Mouse (Mus musculus) embryonic facial prominence, embryonic 12.5 days (tissue): Measurements from ENCODE around the gene Dstyk. TPM values are rescaled to one million over a fixed set of nuclear protein-coding genes. Genes with fewer than 3 reads are reported as not detected.

Source experiments
- ATAC-seq: fragments of 200-750 bp; cut with Nextera tagmentation; 2 replicates; pipeline ENCODE4 v1.8.0; 2017; ENCODE audit not compliant: insufficient number of reproducible peaks, insufficient read depth, low FRiP score, low TSS enrichment
- H3K27ac ChIP-seq: fragments of 300-500 bp; sonication (generic); 2 replicates; pipeline ENCODE4 v1.5.1; 2016; ENCODE audit warnings: mild to moderate bottlenecking
- H3K27me3 ChIP-seq: fragments of 300-500 bp; sonication (generic); 2 replicates; pipeline ENCODE4 v1.6.1; 2016; ENCODE audit warnings: mild to moderate bottlenecking, moderate library complexity
- H3K36me3 ChIP-seq: fragments of 300-500 bp; sonication (generic); 2 replicates; pipeline ENCODE4 v1.6.1; 2016; ENCODE audit warnings: mild to moderate bottlenecking
- H3K4me1 ChIP-seq: fragments of 300-500 bp; sonication (generic); 2 replicates; pipeline ENCODE4 v1.6.1; 2016
- H3K4me2 ChIP-seq: fragments of 300-500 bp; sonication (generic); replicated peaks from 2 replicates; pipeline ENCODE4 v1.6.1; 2016; ENCODE audit warnings: mild to moderate bottlenecking, moderate library complexity
- H3K4me3 ChIP-seq: fragments of 300-500 bp; sonication (generic); 2 replicates; pipeline ENCODE4 v1.5.1; 2016; ENCODE audit warnings: mild to moderate bottlenecking
- H3K9ac ChIP-seq: fragments of 300-500 bp; sonication (generic); 2 replicates; pipeline ENCODE4 v1.6.1; 2016; ENCODE audit warnings: mild to moderate bottlenecking, moderate library complexity
- H3K9me3 ChIP-seq: fragments of 300-500 bp; sonication (generic); 2 replicates; pipeline ENCODE4 v1.6.1; 2016; ENCODE audit warnings: mild to moderate bottlenecking, moderate library complexity
- WGBS: fragments of 180-500 bp; shearing (Covaris S2); methylation state at CpG from one replicate; pipeline ENCODE4 v1.1.7; 2016; 5-methylcytosine and 5-hydroxymethylcytosine counted together
- polyA plus RNA-seq: library from polyadenylated mRNA; unstranded; fragments of >200 nt; fragmentation: Nextera tagmentation; extraction: Ambion mirVana; gene quantifications from 2 replicates; pipeline ENCODE4 v1.2.1, GENCODE M21; 2016

The Dstyk gene
- polyA plus RNA-seq, 1 experiment from 2014 or later, result 16.1 TPM

- no peak overlapping the region for H3K4me2 ChIP-seq
- no peak for ATAC-seq
- H3K4me3 ChIP-seq, result no peak overlapping the region
- peaks cover 25% of the 10 kb centered on the region for H3K36me3 ChIP-seq
- H3K27me3 ChIP-seq, result no peaks in the 10 kb centered on the region
- no peak overlapping the region for H3K9ac ChIP-seq
- no peaks in the 10 kb centered on the region for H3K9me3 ChIP-seq
- 64% methylated on average over 8 of the region's 8 CpGs for WGBS
- H3K27ac ChIP-seq, result no peak overlapping the region
- peaks cover 46% of the 10 kb centered on the region for H3K4me1 ChIP-seq
Observed at GRCm38 (mm10) chr1:132376211-132377054, 40.9 kb upstream of the Dstyk start.

- WGBS, result 54% methylated on average over 7 of the region's 7 CpGs
- Histone ChIP-seq H3K27ac (no peak overlapping the region), H3K9me3 (no peaks in the 10 kb centered on the region), H3K9ac (no peak overlapping the region), H3K27me3 (no peaks in the 10 kb centered on the region), H3K4me1 (peaks cover 42% of the 10 kb centered on the region), H3K36me3 (peaks cover 25% of the 10 kb centered on the region), H3K4me2 (no peak overlapping the region), H3K4me3 (no peak overlapping the region)
- ATAC-seq, result no peak
Observed at GRCm38 (mm10) chr1:132377055-132377365, 40.3 kb upstream of the Dstyk start.

- Histone ChIP-seq H3K9ac (no peak overlapping the region), H3K27ac (no peak overlapping the region), H3K4me3 (no peak overlapping the region), H3K9me3 (no peaks in the 10 kb centered on the region), H3K4me2 (no peak overlapping the region), H3K36me3 (peaks cover 25% of the 10 kb centered on the region), H3K27me3 (no peaks in the 10 kb centered on the region), H3K4me1 (peaks cover 36% of the 10 kb centered on the region)
- WGBS, result 86% methylated on average over 3 of the region's 3 CpGs
- ATAC-seq, result no peak
Observed at GRCm38 (mm10) chr1:132377811-132378210, 39.5 kb upstream of the Dstyk start.

GRCm38 (mm10) chr1:132380550-132381100 is 36.7 kb upstream of the Dstyk start:
- Histone ChIP-seq H3K27me3 (no peaks in the 10 kb centered on the region), H3K9ac (no peak overlapping the region), H3K4me1 (peaks cover 20% of the 10 kb centered on the region), H3K9me3 (no peaks in the 10 kb centered on the region), H3K36me3 (peaks cover 25% of the 10 kb centered on the region), H3K4me3 (no peak overlapping the region), H3K4me2 (no peak overlapping the region), H3K27ac (no peak overlapping the region)
- ATAC-seq, result no peak
- WGBS, result 82% methylated on average over 27 of the region's 27 CpGs

GRCm38 (mm10) chr1:132381929-132382328 is 35.4 kb upstream of the Dstyk start:
- Histone ChIP-seq H3K4me3 (no peak overlapping the region), H3K4me2 (no peak overlapping the region), H3K36me3 (peaks cover 25% of the 10 kb centered on the region), H3K27ac (no peak overlapping the region), H3K9ac (no peak overlapping the region), H3K9me3 (no peaks in the 10 kb centered on the region), H3K4me1 (peaks cover 12% of the 10 kb centered on the region), H3K27me3 (no peaks in the 10 kb centered on the region)
- ATAC-seq, result no peak
- WGBS, result 75% methylated on average over 10 of the region's 10 CpGs

- Histone ChIP-seq H3K4me1 (peaks cover 30% of the 10 kb centered on the region), H3K27me3 (no peaks in the 10 kb centered on the region), H3K36me3 (peaks cover 16% of the 10 kb centered on the region), H3K9me3 (no peaks in the 10 kb centered on the region), H3K4me2 (no peak overlapping the region), H3K4me3 (no peak overlapping the region), H3K9ac (no peak overlapping the region), H3K27ac (no peak overlapping the region)
- 88% methylated on average over 8 of the region's 8 CpGs for WGBS
- no peak for ATAC-seq
Observed at GRCm38 (mm10) chr1:132384001-132384554, 33.3 kb upstream of the Dstyk start.

- Histone ChIP-seq H3K4me3 (no peak overlapping the region), H3K9ac (no peak overlapping the region), H3K36me3 (peaks cover 7% of the 10 kb centered on the region; the same call in 1 of the 2 replicates), H3K4me1 (peaks cover 42% of the 10 kb centered on the region), H3K4me2 (no peak overlapping the region), H3K27ac (no peak overlapping the region), H3K9me3 (no peaks in the 10 kb centered on the region), H3K27me3 (no peaks in the 10 kb centered on the region)
- no peak for ATAC-seq
- WGBS, result 69% methylated on average over 14 of the region's 14 CpGs
Observed at GRCm38 (mm10) chr1:132385266-132385665, 32.1 kb upstream of the Dstyk start.

- Histone ChIP-seq H3K27ac (no peak overlapping the region), H3K4me3 (no peak overlapping the region), H3K4me1 (peaks cover 45% of the 10 kb centered on the region), H3K9ac (no peak overlapping the region), H3K27me3 (no peaks in the 10 kb centered on the region), H3K9me3 (no peaks in the 10 kb centered on the region), H3K4me2 (no peak overlapping the region), H3K36me3 (peaks cover 3% of the 10 kb centered on the region; the same call in 1 of the 2 replicates)
- no peak for ATAC-seq
- 81% methylated on average over 4 of the region's 4 CpGs for WGBS
Observed at GRCm38 (mm10) chr1:132385711-132386110, 31.6 kb upstream of the Dstyk start.

- H3K4me3 ChIP-seq, result no peak overlapping the region
- H3K9me3 ChIP-seq, result no peaks in the 10 kb centered on the region
- H3K4me1 ChIP-seq, result peaks cover 45% of the 10 kb centered on the region
- H3K27me3 ChIP-seq, result no peaks in the 10 kb centered on the region
- H3K27ac ChIP-seq, result no peak overlapping the region
- H3K36me3 ChIP-seq, result no peaks in the 10 kb centered on the region; the same call in 1 of the 2 replicates
- ATAC-seq, result no peak
- H3K9ac ChIP-seq, result no peak overlapping the region
- 76% methylated on average over 4 of the region's 4 CpGs for WGBS
- H3K4me2 ChIP-seq, result no peak overlapping the region
Observed at GRCm38 (mm10) chr1:132386266-132386665, 31.1 kb upstream of the Dstyk start.

GRCm38 (mm10) chr1:132387943-132388342 is 29.4 kb upstream of the Dstyk start:
- H3K9me3 ChIP-seq, result no peaks in the 10 kb centered on the region
- H3K27me3 ChIP-seq, result no peaks in the 10 kb centered on the region
- H3K9ac ChIP-seq, result peak overlapping the region; percentile 15; the same call in 1 of the 2 replicates
- H3K4me1 ChIP-seq, result peaks cover 50% of the 10 kb centered on the region
- no peak overlapping the region for H3K4me3 ChIP-seq
- no peaks in the 10 kb centered on the region for H3K36me3 ChIP-seq
- 16% methylated on average over 4 of the region's 4 CpGs for WGBS
- peak overlapping the region; percentile 85 for H3K4me2 ChIP-seq
- no peak for ATAC-seq
- peak overlapping the region; percentile 61; the same call in 1 of the 2 replicates for H3K27ac ChIP-seq

- Histone ChIP-seq H3K4me3 (peak overlapping the region; percentile 79), H3K27ac (peak overlapping the region; percentile 69; the same call in 1 of the 2 replicates)
- WGBS, result 46% methylated on average over 8 of the region's 8 CpGs
Observed at GRCm38 (mm10) chr1:132388813-132389803, 28.2 kb upstream of the Dstyk start.

More at GRCm38 (mm10) chr1:132388813-132389803, 28.2 kb upstream of the Dstyk start:
- Histone ChIP-seq H3K9ac (peak overlapping the region; percentile 42), H3K9me3 (no peaks in the 10 kb centered on the region), H3K36me3 (no peaks in the 10 kb centered on the region), H3K27me3 (no peaks in the 10 kb centered on the region), H3K4me1 (peaks cover 50% of the 10 kb centered on the region), H3K4me2 (peak overlapping the region; percentile 85)
- no peak for ATAC-seq
